Mouse (Mus musculus): ENCODE measurements at regions not wholly inside any gene's neighbourhood (a gene's known extent, or its start where the extent isn't known, plus 50 kb on each side); places are given as distances from the start of the nearest gene placed in this dataset.
A peak's percentile ranks its signal among the peaks of the same experiment; 100 is the strongest.

DNA sequence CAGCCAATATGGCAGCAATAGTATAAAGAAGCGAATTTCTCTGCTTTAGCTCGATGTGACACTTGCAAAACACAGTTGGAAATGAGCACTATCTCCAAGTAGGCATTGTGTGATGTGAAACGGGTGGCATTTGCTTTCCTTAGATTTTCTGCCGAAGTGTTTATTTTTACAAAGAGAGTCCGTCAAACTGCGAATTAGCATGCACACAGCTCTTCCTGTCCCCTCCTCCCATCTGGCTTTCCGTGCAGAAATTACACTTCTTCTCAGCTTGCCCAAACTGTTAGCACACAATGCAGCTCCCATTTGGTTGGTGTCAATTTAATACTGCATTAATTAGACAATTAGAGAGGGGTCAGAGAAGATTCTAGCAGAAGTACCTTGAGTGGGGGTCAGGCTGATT lies 316.3 kb downstream of the Fam49a start:
- no peak for DNase-seq (ENCODE audit: low spot score in 2 of 2)

DNA sequence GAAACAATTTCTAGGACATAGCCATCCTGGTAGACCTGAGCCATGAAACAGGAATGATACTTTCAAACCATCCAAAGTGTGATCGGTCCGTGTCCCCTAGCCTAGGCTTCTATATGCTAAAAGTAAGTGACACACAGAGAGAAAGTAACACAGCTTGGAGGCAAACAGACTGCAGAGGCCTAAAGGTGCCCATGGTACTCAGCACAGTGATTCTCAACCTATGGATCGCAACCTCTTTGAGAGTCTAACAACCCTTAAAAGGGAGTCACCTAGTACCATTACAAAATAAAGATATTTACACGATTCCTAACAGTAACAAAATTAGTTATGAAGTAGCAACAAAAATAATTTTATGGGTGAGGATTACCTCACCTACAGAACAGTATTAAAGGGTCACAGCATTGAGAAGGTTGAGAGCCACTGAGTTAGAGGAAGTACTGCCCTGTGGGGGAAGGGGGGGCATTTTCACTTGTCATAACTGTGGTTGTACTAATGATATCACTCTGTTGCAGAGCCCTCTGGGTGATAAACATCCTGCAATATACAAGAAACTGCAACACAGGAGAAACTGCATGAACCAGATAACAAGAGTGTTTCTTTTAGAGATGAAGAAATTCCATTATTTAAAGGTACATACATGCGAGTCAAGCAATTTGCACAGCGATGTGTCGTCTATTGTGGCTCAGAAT lies 308.8 kb downstream of the Fam49a start:
- DNase-seq (ENCODE audit: low spot score in 2 of 2) = no peak

DNA sequence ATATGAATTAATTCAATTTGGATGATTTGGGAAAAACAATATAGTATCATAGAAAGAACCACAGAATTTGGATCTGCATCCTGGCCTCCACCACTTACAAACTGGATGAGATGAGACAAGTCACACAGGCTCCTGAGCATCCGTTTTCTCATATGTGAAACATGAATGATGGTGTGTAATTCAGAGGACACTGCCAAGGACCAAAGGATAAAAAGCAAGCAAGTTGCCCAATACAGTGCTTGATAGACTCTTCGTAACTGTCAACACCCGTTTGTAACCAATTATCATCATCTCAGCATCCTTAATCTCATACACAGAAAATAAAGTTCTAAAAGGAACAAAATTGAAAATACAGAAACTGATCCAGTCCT lies 305.8 kb downstream of the Fam49a start:
- no peak for DNase-seq (ENCODE audit: low spot score in 2 of 2)

DNA sequence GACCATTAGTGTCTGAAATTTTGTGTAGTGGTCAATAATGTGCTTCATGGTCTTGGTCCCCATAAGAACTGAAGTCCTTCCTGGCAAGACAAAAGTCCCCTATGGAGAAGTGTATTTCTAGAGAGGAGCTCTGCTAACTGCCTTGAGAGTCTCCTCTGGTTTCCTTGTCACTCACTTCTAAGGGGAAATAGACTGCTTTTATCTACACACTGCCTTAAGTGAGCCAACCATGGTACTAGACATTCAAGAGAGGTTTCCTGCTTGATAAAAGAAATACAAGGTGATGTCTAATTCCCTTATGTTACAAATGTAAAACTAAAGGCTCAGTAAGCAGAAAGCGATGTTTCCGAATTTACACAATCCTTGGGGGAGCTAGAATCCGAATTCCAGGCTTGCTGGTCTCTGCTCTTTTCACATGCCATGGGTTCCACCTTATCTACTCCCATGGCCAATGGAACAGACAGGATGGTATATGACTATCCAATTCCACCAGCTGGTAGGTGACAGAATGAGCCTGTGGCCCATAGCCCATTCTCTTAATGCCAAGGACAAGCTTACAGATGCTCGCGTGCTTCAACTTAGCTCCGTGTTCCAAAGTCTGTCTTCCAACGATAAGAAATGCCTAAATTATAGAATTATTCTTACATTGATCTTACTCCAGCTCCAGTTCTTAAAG lies 305.3 kb downstream of the Fam49a start:
- no peak for DNase-seq (ENCODE audit: low spot score in 2 of 2)

DNA sequence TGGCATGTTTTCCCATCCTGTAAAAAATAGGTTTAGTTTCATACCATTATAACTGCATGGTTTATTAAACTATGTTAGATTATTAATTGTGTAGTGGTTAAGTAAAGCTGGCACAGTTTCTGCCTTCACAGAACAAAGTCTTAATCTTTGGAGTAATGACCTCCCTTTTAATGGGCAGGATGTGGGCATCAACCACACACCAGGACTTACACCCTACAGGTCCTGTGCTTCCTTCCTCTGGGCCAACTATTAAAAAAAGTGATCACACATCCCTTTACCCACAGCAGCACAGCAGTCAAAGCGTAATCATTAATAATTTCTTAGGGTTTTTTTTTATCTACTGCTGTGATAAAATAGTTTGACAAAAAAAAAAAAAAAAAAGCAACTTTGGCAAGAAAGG lies 300.3 kb downstream of the Fam49a start:
- DNase-seq (ENCODE audit: low spot score in 2 of 2) = no peak

DNA sequence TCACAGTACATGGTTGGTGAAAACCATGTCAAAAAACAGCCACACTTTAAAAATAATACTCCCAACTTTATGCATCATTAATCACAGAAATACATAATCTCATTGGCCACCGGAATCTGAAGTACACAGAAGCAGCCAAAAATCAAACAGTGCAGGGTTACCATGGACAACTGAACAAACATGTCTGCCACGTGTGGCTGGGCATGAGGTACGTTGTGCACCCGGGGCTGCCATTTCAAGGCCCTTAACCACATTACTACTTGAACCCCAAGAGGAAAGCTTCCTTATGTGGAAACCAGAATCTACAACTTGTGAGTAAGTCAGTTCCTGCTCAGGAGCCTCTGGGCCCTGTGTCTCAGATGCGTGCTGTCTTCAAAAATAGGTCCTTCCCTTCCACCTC lies 289.9 kb downstream of the Fam49a start:
- no peak for DNase-seq (ENCODE audit: low spot score in 2 of 2)

DNA sequence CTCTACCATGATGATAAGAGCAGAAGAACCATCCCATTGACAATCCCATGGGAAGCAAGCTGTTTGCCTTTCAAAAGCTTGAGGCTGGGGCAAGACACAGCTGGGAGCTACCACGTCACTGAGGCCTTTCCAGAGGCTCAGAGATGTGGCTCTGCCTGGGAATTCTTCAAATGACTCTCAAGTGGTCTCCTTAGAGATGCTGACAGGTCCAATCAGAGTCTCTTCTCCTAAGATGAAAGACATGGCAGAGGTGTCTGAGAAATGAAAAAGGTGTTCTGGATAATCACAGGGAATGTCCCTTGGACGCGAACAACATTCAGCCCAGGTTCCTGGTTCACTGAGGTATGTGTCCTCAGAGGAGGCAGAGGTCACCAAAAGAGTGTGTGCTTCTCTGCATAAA lies 287.7 kb downstream of the Fam49a start:
- DNase-seq (ENCODE audit: low spot score in 2 of 2) = no peak

DNA sequence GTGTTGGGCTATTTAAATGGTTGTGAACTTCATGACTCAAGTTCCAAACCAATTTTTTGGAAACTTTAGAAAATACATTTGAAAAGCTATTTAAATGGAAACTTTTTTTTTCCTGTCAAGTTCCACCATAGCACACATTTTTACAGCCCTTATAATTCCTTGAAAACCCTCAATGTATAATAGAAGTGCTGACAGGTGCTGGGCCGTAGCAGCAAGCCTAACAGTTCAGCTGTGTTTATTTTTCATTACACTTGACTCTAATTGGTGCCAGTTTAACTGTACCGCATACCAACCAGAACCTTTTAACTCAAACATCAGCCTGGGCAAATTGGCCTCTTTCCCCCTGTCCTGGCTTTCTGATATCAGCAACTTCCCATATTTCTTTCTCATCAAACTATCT lies 286.7 kb downstream of the Fam49a start:
- DNase-seq (ENCODE audit: low spot score in 2 of 2) = no peak

DNA sequence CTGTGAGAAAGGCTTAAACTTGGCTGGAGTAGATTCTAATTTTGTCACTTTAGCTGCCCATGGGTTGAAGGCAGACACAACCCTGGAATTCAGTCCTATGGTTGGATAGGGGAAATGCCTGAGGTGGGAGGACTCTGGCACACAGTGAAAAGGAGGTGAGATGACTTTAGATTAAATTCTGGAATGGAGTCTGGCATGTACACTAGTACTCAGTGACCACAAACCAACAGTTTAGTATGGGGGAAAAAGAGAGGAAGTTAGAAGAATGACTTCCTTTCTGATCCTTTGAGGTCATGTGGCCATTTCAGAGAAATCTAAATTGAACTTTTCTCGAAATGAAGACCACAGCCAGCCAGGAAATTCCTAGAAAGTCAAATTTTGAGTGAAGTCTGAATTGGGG lies 285.5 kb downstream of the Fam49a start:
- DNase-seq (ENCODE audit: low spot score in 2 of 2) = no peak

DNA sequence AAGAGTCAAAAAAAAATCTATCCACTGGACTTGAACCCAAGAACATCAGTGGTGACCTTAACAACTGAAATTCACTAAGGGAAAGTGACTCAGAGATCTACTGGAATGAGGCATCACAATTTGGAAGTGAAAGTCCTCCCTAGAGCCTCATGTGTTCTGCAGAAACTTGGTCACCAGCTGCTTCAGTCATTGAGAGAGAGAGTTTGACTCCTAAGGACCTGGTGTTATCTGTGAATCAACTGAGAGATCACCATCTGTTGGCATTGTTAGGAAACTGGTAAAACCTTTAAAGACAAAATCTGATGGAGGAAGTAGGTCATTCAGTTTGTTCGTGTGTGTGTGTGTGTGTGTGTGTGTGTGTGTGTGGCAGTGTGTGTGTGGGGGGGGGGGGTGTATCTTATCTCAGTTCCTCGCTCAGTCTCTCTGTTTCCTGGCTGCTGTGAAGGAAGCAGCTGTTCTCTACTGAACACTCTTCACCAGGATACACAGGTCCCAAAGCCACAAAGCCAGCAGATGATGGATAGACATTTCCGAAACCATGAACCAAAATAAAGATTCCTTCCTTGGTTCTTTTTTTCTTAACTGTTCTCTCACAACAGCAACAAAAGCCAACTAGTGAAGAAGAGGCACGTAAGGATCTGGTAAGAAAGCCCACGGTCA lies 284.6 kb downstream of the Fam49a start:
- DNase-seq (ENCODE audit: low spot score in 2 of 2) = no peak

DNA sequence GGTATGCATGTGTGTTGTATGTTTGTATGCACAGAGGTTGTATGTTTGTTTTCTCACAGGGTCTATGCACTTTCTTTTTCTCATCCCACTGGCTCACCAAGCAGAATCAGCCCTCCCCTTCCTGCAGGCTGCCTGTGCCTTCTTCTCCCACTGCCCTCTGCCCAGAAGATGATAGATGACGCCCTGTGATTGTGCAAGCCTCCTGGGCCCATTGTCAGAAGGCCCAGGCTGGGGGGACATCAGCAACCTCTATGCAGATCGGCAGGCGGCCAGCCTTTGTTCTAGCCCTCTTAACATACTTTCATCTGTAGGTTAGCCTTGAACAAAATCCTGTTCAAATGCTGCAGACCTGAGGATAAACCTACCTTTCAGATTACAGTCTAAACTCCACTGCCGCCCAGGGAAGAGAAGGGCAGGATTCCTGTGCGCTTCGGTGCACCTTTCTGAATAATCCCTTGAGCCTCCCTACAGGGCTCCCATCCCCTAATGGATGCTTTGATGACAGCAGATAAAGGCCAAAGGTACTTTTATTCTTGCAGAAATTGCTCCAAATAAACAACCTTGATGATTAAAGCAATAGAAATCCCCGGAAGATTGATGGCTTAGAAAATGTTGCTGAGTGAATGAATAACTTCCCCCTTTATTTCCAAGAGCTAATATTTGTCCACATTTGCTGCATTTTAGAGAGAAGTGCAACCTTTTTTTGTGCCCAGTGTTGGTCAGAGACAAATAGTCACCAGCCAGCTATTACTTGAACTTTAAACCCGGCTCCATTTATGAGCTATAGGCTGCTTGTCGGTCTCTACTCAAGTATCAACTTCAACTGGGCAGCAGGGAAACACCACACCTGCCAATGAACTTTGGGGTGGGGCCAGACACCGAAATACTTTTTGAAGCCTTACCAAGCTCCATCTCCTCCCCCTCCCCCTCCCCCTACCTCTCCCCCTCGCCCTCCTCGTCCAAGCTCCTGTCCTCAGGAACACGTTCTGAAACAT lies 279.4 kb downstream of the Fam49a start:
- DNase-seq (ENCODE audit: low spot score in 2 of 2) = peak in 1 of 2 experiments; percentile 7

DNA sequence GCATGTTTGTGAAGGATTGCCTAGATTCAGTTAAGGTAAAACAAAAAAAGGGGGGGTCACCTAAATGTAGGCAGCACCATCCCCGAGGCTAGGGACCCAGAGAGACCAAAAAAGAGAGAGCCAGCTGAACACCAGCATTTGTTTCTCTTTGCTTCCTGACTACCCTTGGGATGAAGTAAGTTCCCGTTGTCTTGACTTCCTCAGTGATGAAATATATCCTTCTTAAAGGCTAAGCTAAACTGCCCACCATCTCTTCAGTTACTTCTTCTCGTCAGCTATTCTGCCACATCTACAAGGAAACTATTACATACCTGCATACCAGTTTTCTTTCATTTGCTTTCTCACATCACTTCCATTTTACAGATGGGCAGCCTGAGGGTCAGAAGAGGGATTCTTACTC lies 277.4 kb downstream of the Fam49a start:
- no peak for DNase-seq (ENCODE audit: low spot score in 2 of 2)

DNA sequence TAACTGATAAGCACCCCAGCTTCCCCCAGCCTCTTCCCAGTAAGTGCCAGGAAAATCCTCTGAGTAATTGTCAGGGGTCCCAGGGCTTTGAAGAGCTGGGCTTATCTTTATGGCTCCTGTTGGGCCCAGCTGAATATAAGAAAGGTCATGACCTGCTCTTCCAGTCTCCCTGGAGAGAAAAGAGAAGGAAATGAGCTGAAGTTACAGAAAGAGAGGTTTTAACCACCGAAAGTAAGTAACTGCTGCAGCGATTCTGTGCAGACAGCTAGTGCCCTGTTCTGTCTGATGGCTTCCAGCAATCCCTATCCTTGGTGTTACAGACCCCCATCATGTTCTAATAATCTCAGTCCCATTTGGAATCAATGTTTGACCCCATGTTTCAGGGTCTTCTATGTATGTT lies 272.8 kb downstream of the Fam49a start:
- no peak for DNase-seq (ENCODE audit: low spot score in 2 of 2)

DNA sequence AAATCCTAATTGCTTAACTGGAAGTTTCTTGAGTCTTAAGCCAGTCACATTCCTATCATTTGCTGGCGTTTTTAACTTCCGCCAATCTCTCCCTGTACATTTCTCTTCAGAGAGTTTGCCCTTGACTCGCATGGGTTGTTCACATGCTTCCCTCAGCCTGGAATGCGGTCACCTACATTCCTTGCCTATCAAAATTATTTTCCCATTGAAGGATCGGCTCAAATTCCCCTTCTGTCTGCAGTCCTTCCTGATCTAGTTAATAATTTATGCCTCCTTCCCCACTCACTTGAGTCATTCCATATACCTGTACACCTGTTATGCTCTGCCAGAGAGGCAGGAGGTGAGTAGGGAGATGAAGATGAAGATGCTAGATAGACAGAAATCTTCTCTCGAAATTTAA lies 268.9 kb downstream of the Fam49a start:
- no peak for DNase-seq (ENCODE audit: low spot score in 2 of 2)

DNA sequence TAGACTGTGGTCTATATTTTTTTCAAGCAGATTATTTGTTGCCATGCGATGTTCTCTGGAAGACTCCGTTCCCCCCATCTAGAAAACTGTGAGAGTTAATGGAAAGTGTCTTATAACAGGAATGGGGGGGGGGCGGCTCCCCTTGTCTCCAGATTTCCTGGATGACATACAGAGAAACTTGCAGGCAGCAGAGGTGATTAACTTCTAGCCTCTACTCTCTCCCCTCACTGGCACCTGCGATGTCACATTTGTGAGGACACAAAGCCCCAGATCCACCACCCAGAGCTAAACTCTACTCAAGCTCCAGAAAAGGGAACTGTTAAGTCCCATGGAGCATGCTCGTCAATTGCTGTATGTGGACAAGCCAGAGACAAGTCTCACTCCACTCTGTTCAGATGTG lies 267.6 kb downstream of the Fam49a start:
- DNase-seq (ENCODE audit: low spot score in 2 of 2) = no peak

DNA sequence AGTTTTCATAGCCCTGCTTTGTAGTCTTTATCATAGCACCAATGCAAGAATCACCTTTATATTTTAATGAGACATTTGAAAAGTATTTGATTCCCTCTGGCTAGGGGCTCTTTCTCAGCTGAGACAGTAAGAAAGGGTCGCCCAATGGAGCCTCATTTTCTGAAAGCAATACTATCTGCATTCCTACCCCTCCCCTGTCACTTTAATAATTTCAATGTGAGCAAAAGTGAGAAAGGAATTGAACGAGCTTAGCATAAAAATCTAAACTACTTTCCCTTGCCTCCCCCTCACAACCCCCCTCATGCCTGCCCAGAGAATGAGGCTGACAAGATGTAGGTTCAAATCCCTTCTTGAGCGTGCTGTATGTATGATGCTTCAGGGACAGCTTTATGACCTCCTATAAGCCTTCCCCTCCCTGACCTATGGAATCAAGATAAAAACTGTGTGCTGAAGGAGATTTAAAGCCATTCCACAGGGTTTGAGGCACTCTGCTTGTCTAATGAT lies 266.6 kb downstream of the Fam49a start:
- DNase-seq (ENCODE audit: low spot score in 2 of 2) = no peak

DNA sequence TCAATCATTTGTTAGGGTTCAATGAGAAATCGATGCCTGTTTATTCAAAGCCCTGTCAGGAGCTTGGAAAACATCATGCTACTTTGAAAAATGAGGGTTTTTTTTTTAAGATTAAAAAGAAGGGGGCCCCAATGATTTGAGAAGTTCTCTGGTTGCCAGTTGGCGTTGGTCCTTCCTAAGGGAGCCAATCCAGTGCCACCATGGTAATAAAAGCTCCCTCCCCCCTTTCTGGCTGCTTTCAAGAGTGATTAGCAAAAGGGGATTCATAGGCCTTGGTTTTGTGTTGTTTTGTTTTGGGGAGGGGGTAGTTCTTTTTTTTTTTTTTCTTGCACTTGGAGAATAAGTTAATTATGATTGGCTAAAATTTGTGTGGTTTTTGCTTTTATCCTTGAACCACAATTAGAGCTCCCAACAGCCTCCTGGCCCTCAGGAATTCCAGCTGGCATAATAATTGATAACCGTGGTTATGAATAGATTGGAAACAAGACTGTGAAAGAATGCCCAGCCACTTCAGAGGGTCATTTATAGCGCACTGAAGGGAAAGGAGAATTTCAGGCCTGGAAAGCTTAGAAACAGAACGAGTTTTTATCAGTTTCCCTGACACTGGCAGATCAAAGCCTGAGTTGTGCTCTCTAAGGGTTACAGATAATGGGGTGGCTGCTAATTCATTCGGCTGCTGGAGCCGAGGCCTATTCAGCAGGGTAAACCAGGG lies 266.0 kb downstream of the Fam49a start:
- DNase-seq (ENCODE audit: low spot score in 2 of 2) = no peak

DNA sequence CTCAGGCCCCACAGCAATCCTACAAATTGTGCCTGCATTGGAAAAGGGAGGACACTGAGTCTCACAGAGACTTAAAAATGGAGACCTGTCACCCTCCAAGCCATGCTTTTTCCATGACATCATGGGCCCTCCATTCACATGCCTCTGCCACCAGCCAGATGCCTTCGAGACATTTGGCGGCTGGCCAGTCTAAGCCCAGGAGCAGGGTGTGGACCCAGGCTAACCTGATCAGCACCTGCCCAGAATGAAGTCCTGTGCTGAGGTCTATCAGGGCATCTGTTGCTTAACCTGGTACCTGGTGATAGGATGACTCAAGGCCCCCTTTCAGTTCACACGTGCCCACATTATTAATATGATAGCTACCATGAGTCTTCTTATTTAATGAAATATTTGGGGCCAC lies 265.4 kb downstream of the Fam49a start:
- no peak for DNase-seq (ENCODE audit: low spot score in 2 of 2)

DNA sequence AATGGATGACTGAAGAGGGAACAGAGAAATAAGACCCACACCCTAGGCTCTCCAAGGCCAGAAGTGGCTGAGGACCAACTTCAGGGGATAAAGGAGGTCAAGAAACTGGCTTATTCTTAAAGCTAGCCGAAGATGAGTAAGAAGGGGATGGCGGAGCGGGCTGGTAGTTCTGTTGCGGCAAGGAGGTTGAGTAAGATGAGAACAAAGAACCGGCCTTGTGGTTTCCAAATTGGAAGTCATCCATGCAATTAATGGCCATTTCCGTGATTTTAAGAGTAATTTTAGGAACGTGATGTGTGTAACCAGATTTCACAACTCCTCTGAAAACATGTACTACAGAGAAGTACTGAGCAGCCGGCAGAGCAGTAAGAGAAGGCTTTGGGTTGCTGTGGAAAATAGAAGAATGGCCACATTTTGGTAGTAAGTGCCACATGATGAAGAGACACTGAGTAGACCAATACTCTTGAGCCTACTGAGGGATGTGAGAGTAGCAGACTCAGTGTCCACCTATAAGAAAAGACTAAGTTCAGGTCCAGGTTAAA lies 258.4 kb downstream of the Fam49a start:
- DNase-seq (ENCODE audit: low spot score in 2 of 2) = no peak

DNA sequence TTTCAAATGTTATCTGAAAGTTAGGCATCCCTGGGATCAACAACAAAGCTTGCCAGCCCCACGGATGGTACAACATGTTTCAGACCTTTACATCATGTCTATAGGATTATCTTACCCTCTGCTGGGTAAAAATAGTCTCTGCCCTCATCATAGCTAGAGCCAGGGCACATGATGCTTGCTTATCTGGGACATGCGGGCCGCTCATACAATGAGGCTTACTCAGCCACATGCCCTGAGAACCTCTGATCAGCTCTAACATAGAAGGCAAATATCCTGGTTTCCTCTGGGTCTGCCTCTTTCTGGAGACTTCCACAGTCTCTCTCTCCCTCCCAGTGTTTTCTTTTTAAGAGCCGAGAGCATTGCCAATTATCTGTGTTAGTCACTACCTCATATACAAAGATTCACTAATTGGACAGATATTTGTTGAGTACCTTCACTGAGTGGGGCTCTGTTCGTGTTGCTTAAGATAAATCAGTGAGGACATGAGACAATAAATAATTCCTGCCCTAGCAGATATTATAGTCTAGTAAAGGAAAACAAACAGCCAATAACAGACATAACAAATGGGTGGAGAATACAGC lies 256.6 kb downstream of the Fam49a start:
- DNase-seq (ENCODE audit: low spot score in 2 of 2) = no peak
